Mouse (Mus musculus): Measurements from ENCODE around the gene Tescl. TPM values are rescaled to one million over a fixed set of nuclear protein-coding genes. Genes with fewer than 3 reads are reported as not detected.

Gene Tescl
- polyA plus RNA-seq, 2 experiments, result not detected

GRCm38 (mm10) chr7:24325197-24325596 lies 8.5 kb downstream of the Tescl start:
- TF ChIP-seq EP300 (IDR thresholded peaks at IDR 0.05; ENCODE audit: low read depth), result no peak
- DNase-seq (ENCODE audit: low read depth in 3 of 3, low spot score in 3 of 3) (no peak), ATAC-seq (ENCODE audit: insufficient read depth) (no peak)
- Histone ChIP-seq H3K36me3 (replicated peaks; ENCODE audit: control insufficient read depth, insufficient read depth, low read depth) (no peaks in the 10 kb centered on the region), H3K4me1 (replicated peaks; ENCODE audit: control insufficient read depth in 2 of 2, insufficient read depth in 2 of 2, low read length in 1 of 2) (no peaks in the 10 kb centered on the region), H3K27me3 (ENCODE audit: control insufficient read depth, insufficient read depth, low read length) (peaks cover 2% of the 10 kb centered on the region; the same call in 1 of the 2 replicates), H3K9ac (replicated peaks) (no peak overlapping the region), H3K27ac (no peak overlapping the region), H3K4me2 (ENCODE audit: low read depth) (no peak overlapping the region), H3K9me3 (ENCODE audit: control insufficient read depth, low read length) (no peaks in the 10 kb centered on the region), H3K4me3 (ENCODE audit: insufficient read depth in 1 of 2, low read depth in 2 of 2, low read length in 2 of 2) (no peak overlapping the region)
- 65% methylated on average over 6 of the region's 6 CpGs for WGBS (ENCODE audit: insufficient replicate concordance)

GRCm38 (mm10) chr7:24322593-24322992 lies 11.1 kb downstream of the Tescl start:
- ATAC-seq (ENCODE audit: insufficient read depth) (no peak), DNase-seq (ENCODE audit: low read depth in 3 of 3, low spot score in 3 of 3) (no peak)
- Histone ChIP-seq H3K4me1 (replicated peaks; ENCODE audit: control insufficient read depth in 2 of 2, insufficient read depth in 2 of 2, low read length in 1 of 2) (no peaks in the 10 kb centered on the region), H3K36me3 (replicated peaks; ENCODE audit: control insufficient read depth, insufficient read depth, low read depth) (no peaks in the 10 kb centered on the region), H3K27ac (no peak overlapping the region), H3K9me3 (ENCODE audit: control insufficient read depth, low read length) (no peaks in the 10 kb centered on the region), H3K4me2 (ENCODE audit: low read depth) (no peak overlapping the region), H3K4me3 (ENCODE audit: insufficient read depth in 1 of 2, low read depth in 2 of 2, low read length in 2 of 2) (no peak overlapping the region), H3K27me3 (ENCODE audit: control insufficient read depth, insufficient read depth, low read length) (peaks cover 2% of the 10 kb centered on the region; the same call in 1 of the 2 replicates), H3K9ac (replicated peaks) (no peak overlapping the region)
- 52% methylated on average over 4 of the region's 4 CpGs for WGBS (ENCODE audit: insufficient replicate concordance)
- no peak for TF ChIP-seq EP300 (IDR thresholded peaks at IDR 0.05; ENCODE audit: low read depth)
- no peak for TF ChIP-seq CTCF (IDR thresholded peaks at IDR 0.05; ENCODE audit: low read depth)

- H3K4me3 ChIP-seq (ENCODE audit: insufficient read depth in 1 of 2, low read depth in 2 of 2, low read length in 2 of 2), result no peak overlapping the region
- DNase-seq (ENCODE audit: low read depth in 3 of 3, low spot score in 3 of 3), result no peak
- H3K4me2 ChIP-seq (ENCODE audit: low read depth), result no peak overlapping the region
- TF ChIP-seq CTCF (IDR thresholded peaks at IDR 0.05; ENCODE audit: low read depth), result no peak
- TF ChIP-seq EP300 (IDR thresholded peaks at IDR 0.05; ENCODE audit: low read depth), result no peak
- H3K36me3 ChIP-seq (replicated peaks; ENCODE audit: control insufficient read depth, insufficient read depth, low read depth), result no peaks in the 10 kb centered on the region
- WGBS (ENCODE audit: insufficient replicate concordance), result 23% methylated on average over 6 of the region's 6 CpGs
- no peaks in the 10 kb centered on the region for H3K27me3 ChIP-seq (ENCODE audit: control insufficient read depth, insufficient read depth, low read length)
- ATAC-seq (ENCODE audit: insufficient read depth), result no peak
- peaks cover 0 to 9% of the 10 kb centered on the region in 2 experiments; a peak in 2 of 4 replicates for H3K4me1 ChIP-seq (replicated peaks; ENCODE audit: control insufficient read depth in 2 of 2, insufficient read depth in 2 of 2, low read length in 1 of 2)
- H3K9ac ChIP-seq (replicated peaks), result no peak overlapping the region
- H3K9me3 ChIP-seq (ENCODE audit: control insufficient read depth, low read length), result no peaks in the 10 kb centered on the region
- no peak overlapping the region for H3K27ac ChIP-seq
Measured at GRCm38 (mm10) chr7:24318942-24319341, 14.8 kb downstream of the Tescl start.

DNA sequence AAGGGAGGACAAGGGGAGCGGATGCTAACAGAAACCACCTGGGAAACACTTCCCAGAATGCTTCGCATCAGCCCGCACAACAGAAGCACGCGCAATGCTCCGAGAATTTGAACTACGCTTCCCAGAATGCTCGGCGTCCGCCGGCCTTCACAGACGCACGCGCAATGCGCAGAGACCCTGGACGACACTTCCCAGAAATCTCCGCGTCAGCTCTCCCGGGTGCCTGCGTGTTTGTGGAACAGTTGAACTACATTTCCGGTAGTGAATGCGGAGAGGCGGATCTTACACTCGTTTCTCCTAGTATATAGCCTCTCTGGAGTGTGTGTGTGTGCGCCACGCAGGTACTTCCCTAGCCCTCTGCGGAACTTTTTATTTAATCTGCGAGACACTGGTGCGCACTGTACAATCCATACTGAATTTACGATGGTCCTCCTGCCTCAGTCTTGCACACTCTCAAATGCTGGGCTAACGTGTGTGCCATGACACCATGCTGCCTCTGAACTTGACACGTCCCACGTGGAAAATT lies 17.1 kb downstream of the Tescl start, which contains the start of gene Zfp94:
TSS of gene Zfp94 (minus strand) at position 100 of the 526 bp plus-strand sequence.
- TF ChIP-seq EP300 (IDR thresholded peaks at IDR 0.05; ENCODE audit: low read depth) (no peak), CTCF (IDR thresholded peaks at IDR 0.05; ENCODE audit: low read depth) (no peak)
- no peaks in the 10 kb centered on the region for H3K27me3 ChIP-seq (ENCODE audit: control insufficient read depth, insufficient read depth, low read length)
- no peaks in the 10 kb centered on the region for H3K36me3 ChIP-seq (replicated peaks; ENCODE audit: control insufficient read depth, insufficient read depth, low read depth)
- ATAC-seq (ENCODE audit: insufficient read depth) (peak; percentile 95), DNase-seq (ENCODE audit: low read depth in 3 of 3, low spot score in 3 of 3) (peak; percentile 85 to 86 (median 85))
- H3K4me3 ChIP-seq (ENCODE audit: insufficient read depth in 1 of 2, low read depth in 2 of 2, low read length in 2 of 2), result peak within 1 kb of the TSS; percentile 54 to 61
- WGBS (ENCODE audit: insufficient replicate concordance), result under 1% methylated on average over 33 of the region's 33 CpGs
- peaks cover 0 to 9% of the 10 kb centered on the region in 2 experiments; a peak in 2 of 4 replicates for H3K4me1 ChIP-seq (replicated peaks; ENCODE audit: control insufficient read depth in 2 of 2, insufficient read depth in 2 of 2, low read length in 1 of 2)
- no peaks in the 10 kb centered on the region for H3K9me3 ChIP-seq (ENCODE audit: control insufficient read depth, low read length)
- peak within 1 kb of the TSS; percentile 4 for H3K27ac ChIP-seq
- H3K4me2 ChIP-seq (ENCODE audit: low read depth), result peak within 1 kb of the TSS; percentile 74
- H3K9ac ChIP-seq (replicated peaks), result peak within 1 kb of the TSS; percentile 67

DNA sequence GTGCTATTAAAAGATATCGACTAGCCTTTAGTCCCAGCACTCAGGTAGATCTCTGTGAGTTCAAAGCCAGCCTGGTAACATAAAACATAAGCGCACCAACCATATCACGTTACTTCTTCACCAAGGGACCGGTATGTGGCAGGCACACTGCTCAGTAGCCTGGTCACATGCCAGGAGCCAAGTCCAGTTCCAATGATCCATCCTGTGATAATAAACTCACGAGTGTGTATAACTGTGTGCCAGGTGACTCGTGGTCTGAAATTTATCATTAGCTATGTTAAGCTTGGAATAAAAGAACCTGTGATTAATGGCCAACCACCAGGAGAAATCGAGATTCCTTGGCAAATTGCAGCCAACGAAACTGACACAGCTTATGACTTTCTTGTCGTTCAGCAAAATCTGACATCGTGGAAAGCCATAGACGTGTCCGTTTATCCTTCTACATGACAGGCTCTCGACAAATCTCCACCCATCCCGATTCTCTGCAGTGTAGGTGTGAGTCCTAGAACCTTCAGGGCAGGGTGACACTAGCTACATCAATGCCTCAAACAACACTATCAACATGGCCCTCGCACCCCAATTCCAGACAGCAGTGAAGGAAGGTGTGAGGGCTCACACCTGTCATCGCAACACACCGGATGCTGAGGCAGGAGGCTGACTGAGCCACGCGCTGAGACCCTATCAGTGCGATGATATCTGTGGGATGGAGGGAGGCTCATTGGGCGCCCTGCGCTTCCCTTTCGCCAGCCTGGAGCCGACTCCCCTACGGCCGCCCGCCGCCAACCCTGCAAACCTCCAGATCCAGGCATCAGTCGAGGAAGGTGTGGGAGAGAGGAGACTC lies 17.8 kb downstream of the Tescl start:
- peak; percentile 64 for ATAC-seq (ENCODE audit: insufficient read depth)

More for the DNA sequence above, 17.8 kb downstream of the Tescl start:
- TF ChIP-seq CTCF (IDR thresholded peaks at IDR 0.05; ENCODE audit: low read depth) (no peak), EP300 (IDR thresholded peaks at IDR 0.05; ENCODE audit: low read depth) (no peak)
- H3K27ac ChIP-seq, result no peak overlapping the region
- no peaks in the 10 kb centered on the region for H3K36me3 ChIP-seq (replicated peaks; ENCODE audit: control insufficient read depth, insufficient read depth, low read depth)
- peak overlapping the region; percentile 74 for H3K4me2 ChIP-seq (ENCODE audit: low read depth)
- H3K27me3 ChIP-seq (ENCODE audit: control insufficient read depth, insufficient read depth, low read length), result no peaks in the 10 kb centered on the region
- no peaks in the 10 kb centered on the region for H3K9me3 ChIP-seq (ENCODE audit: control insufficient read depth, low read length)
- H3K9ac ChIP-seq (replicated peaks), result peak overlapping the region; percentile 63
- H3K4me3 ChIP-seq (ENCODE audit: insufficient read depth in 1 of 2, low read depth in 2 of 2, low read length in 2 of 2), result peak overlapping the region; percentile 54 to 61
- DNase-seq (ENCODE audit: low read depth in 3 of 3, low spot score in 3 of 3), result no peak
- peaks cover 0 to 9% of the 10 kb centered on the region in 2 experiments; a peak in 2 of 4 replicates for H3K4me1 ChIP-seq (replicated peaks; ENCODE audit: control insufficient read depth in 2 of 2, insufficient read depth in 2 of 2, low read length in 1 of 2)
- WGBS (ENCODE audit: insufficient replicate concordance), result 25% methylated on average over 29 of the region's 29 CpGs
